Mouse (Mus musculus) forebrain, embryonic 10.5 days (tissue): ENCODE results near the gene Fgfr2. TPM values are rescaled to one million over a fixed set of nuclear protein-coding genes. Genes with fewer than 3 reads are reported as not detected.

Experiments used
- DNase-seq: peaks from one replicate; pipeline ENCODE4 v3.0.0-alpha.2; 2017; ENCODE audit warnings: low spot score; ENCODE audit errors: extremely low spot score
- H3K27ac ChIP-seq: fragments of 300-500 bp; sonication (generic); 2 replicates; pipeline ENCODE4 v1.5.1; 2016; ENCODE audit warnings: mild to moderate bottlenecking
- H3K27me3 ChIP-seq: fragments of 300-500 bp; sonication (generic); 2 replicates; pipeline ENCODE4 v1.6.1; 2016; ENCODE audit warnings: mild to moderate bottlenecking; ENCODE audit not compliant: poor library complexity, severe bottlenecking
- H3K36me3 ChIP-seq: fragments of 300-500 bp; sonication (generic); replicated peaks from 2 replicates; pipeline ENCODE4 v1.6.1; 2016; ENCODE audit warnings: mild to moderate bottlenecking, moderate library complexity
- H3K4me1 ChIP-seq: fragments of 300-500 bp; sonication (generic); 2 replicates; pipeline ENCODE4 v1.6.1; 2016
- H3K4me3 ChIP-seq: fragments of 300-500 bp; sonication (generic); 2 replicates; pipeline ENCODE4 v1.5.1; 2016; ENCODE audit warnings: mild to moderate bottlenecking, moderate library complexity
- H3K9me3 ChIP-seq: fragments of 300-500 bp; sonication (generic); 2 replicates; pipeline ENCODE4 v1.6.1; 2016; ENCODE audit warnings: mild to moderate bottlenecking, moderate library complexity
- WGBS: fragments of 180-500 bp; shearing (Covaris S2); methylation state at CpG from one replicate; pipeline ENCODE4 v1.1.7; 2016; 5-methylcytosine and 5-hydroxymethylcytosine counted together
- polyA plus RNA-seq: library from polyadenylated mRNA; unstranded; fragments of >200 nt; fragmentation: Nextera tagmentation; extraction: Ambion mirVana; gene quantifications from 2 replicates; pipeline ENCODE4 v1.2.1, GENCODE M21; 2016

Fgfr2 gene
- polyA plus RNA-seq, 1 experiment from 2014 or later, result 55.7 TPM

DNA sequence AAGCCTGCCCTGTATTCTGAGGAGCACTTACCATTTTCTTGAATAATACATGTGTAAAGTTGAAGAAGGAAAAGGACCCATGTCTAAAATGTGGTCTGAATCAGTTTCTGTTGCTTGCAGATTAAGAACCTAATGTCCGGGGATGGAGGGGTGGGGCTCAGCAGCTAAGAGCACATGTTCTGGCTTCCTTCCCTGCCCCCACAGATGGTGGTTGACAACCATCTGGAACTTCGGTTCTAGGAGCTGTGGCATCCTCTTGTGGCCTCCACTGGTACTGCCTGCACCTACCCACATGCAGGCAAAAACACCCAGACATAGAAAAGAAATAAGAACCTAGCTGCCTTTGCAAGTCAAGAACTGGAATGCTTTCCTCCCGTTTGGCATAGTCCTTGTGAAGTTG, 119.7 kb downstream of the Fgfr2 start:
- H3K4me1 ChIP-seq, result peaks cover 27% of the 10 kb centered on the region
- peaks cover 75% of the 10 kb centered on the region for H3K36me3 ChIP-seq
- 58% methylated on average over 3 of the region's 3 CpGs for WGBS
- no peak overlapping the region for H3K4me3 ChIP-seq
- H3K27ac ChIP-seq, result no peak overlapping the region
- H3K9me3 ChIP-seq, result no peaks in the 10 kb centered on the region
- H3K27me3 ChIP-seq, result no peaks in the 10 kb centered on the region
- no peak for DNase-seq

GRCm38 (mm10) chr7:133002271-133002670, 120.9 kb downstream of the Fgfr2 start:
- no peak overlapping the region for H3K27ac ChIP-seq
- peaks cover 22% of the 10 kb centered on the region for H3K4me1 ChIP-seq
- no peak overlapping the region for H3K4me3 ChIP-seq
- DNase-seq, result no peak
- peaks cover 77% of the 10 kb centered on the region for H3K36me3 ChIP-seq
- no peaks in the 10 kb centered on the region for H3K9me3 ChIP-seq
- H3K27me3 ChIP-seq, result no peaks in the 10 kb centered on the region
- WGBS, result 92% methylated on average over 6 of the region's 6 CpGs

DNA sequence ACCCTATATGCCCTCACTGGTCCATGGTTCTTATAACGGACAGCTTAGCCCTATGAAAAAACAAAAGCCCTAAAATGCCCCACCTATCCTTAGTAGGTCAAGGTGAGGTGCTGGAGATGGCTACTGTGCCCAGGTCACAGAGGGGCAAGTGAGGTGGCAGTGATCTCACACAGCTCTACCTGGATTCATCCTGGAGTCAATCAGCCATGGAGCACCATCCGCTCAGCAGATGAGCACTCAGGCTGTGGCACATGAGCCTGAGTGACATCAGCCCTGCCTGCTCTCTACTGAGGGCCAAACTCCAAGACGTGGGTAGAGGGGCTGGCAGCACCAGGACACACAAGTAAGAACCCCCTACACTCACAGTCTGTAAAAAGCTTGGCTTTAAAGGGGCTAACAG, 121.8 kb downstream of the Fgfr2 start:
- DNase-seq, result no peak
- H3K4me3 ChIP-seq, result no peak overlapping the region
- H3K36me3 ChIP-seq, result peaks cover 85% of the 10 kb centered on the region
- no peaks in the 10 kb centered on the region for H3K9me3 ChIP-seq
- no peak overlapping the region for H3K27ac ChIP-seq
- H3K4me1 ChIP-seq, result peaks cover 22% of the 10 kb centered on the region
- H3K27me3 ChIP-seq, result no peaks in the 10 kb centered on the region
- 95% methylated on average over 3 of the region's 3 CpGs for WGBS

- no peak overlapping the region for H3K27ac ChIP-seq
- 95% methylated on average over 11 of the region's 11 CpGs for WGBS
- DNase-seq, result no peak
- no peak overlapping the region for H3K4me3 ChIP-seq
- H3K27me3 ChIP-seq, result no peaks in the 10 kb centered on the region
- no peaks in the 10 kb centered on the region for H3K9me3 ChIP-seq
- peaks cover 94% of the 10 kb centered on the region for H3K36me3 ChIP-seq
- 0 out of 2 replicates have a peak, but pooled peaks cover 5% of the 10 kb centered on the region for H3K4me1 ChIP-seq
Observed at GRCm38 (mm10) chr7:132999061-132999460, 124.1 kb downstream of the Fgfr2 start.

DNA sequence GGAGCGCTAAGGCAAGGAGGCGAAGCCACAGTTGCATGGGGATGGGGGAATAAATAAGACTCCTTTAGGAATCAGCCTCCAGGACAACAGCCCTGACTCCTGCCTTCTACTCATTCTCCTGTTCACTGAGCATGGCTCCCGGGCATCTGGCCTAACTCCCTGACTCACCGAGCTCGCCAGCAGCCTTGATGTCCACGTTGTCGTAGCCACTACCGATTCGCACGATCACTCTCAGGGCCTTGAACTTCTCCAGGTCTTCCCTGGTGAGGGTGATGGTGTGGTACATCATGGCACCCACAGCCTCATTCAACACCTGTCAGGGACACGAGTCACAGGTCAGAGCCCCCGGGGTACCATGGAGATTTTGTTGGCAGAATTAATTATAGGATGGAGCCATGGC, 124.5 kb downstream of the Fgfr2 start:
- no peaks in the 10 kb centered on the region for H3K27me3 ChIP-seq
- no peak for DNase-seq
- 97% methylated on average over 12 of the region's 12 CpGs for WGBS
- H3K4me1 ChIP-seq, result 0 out of 2 replicates have a peak, but pooled peaks cover 1% of the 10 kb centered on the region
- H3K36me3 ChIP-seq, result peaks cover 98% of the 10 kb centered on the region
- H3K9me3 ChIP-seq, result no peaks in the 10 kb centered on the region
- H3K27ac ChIP-seq, result no peak overlapping the region
- no peak overlapping the region for H3K4me3 ChIP-seq

DNA sequence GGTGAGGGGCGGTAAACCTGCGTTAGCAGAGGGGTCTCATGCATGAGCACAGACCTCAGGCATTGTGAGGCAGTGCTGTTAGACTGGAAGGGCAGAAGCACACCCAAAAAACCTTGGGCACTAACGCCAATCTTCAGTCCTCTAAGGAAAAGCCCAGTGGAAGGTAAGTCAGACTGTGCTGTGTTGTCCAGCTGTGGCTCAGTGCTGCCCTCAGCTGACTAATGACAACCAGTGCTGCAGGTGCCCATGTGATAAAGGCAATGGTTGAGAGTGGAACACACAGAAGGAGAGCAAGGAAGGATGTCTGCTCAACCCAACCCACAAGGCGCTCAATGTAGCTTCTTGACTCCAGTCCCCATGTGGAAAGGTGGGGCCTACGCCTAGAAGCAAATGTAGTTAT, 126.8 kb downstream of the Fgfr2 start:
- H3K9me3 ChIP-seq, result no peaks in the 10 kb centered on the region
- WGBS, result 88% methylated on average over 5 of the region's 5 CpGs
- H3K27ac ChIP-seq, result no peak overlapping the region
- H3K27me3 ChIP-seq, result no peaks in the 10 kb centered on the region
- H3K4me3 ChIP-seq, result no peak overlapping the region
- no peaks in the 10 kb centered on the region for H3K4me1 ChIP-seq
- peaks cover 100% of the 10 kb centered on the region for H3K36me3 ChIP-seq
- DNase-seq, result no peak

- Histone ChIP-seq H3K27ac (no peak overlapping the region), H3K36me3 (peaks cover 100% of the 10 kb centered on the region), H3K4me1 (no peaks in the 10 kb centered on the region), H3K27me3 (no peaks in the 10 kb centered on the region), H3K9me3 (no peaks in the 10 kb centered on the region), H3K4me3 (no peak overlapping the region)
- DNase-seq, result peak; percentile 9
- WGBS, result 87% methylated on average over 6 of the region's 6 CpGs
Observed at GRCm38 (mm10) chr7:132994628-132995191, 128.4 kb downstream of the Fgfr2 start.

DNA sequence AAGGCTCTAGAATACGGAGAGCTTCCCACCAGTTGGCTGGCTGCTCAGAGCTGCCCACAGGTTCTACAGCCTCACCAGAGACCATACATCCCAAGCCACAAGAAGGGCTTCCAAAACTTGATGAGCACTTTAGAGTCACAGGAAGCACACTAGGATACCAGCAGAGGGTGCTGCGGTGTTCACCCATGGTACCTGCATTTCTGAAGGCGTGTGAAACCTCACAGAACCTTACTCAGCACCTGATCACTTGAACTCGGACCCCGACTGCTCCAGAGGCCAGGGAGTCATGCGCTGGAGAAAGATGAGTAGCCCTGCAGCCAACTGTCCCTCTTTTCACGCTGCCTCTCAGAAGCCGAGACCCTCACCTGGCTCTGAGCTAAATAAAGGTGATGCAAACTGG, 129.0 kb downstream of the Fgfr2 start:
- WGBS, result 89% methylated on average over 8 of the region's 8 CpGs
- Histone ChIP-seq H3K4me3 (no peak overlapping the region), H3K27ac (no peak overlapping the region), H3K27me3 (no peaks in the 10 kb centered on the region), H3K9me3 (no peaks in the 10 kb centered on the region), H3K4me1 (no peaks in the 10 kb centered on the region), H3K36me3 (peaks cover 100% of the 10 kb centered on the region)
- peak; percentile 11 for DNase-seq

DNA sequence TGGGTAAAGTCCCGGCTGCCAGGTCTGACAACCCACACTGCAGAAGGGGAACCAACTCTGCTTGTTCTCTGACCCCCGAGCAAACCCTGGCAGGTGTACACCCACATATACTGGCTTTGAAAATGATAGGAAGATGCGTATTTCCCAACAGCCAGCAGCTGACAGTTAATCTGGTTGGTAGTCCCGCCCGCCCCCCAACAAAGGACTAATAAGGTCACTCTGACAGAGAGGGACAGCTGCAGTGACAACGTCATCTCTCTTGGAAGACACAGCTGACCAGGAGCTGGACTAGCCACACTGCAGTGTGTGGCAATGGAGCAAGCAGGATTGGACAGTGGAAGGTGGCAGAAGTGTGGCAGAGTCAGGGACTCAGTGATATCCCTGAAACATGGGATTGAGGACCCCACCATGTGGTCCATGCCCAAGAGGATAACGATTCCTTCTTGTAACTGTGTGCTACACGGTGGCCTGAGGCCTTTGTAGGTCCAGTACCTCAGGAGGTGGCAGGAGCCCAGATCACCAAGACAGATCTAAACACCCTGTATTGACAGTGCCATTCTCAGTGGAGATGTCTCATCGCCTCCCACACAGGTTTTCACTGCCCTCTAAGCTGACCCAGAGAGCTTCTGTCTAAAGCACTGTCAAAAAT, 130.1 kb downstream of the Fgfr2 start:
- 87% methylated on average over 9 of the region's 9 CpGs for WGBS
- H3K36me3 ChIP-seq, result peaks cover 100% of the 10 kb centered on the region
- peak; percentile 10 for DNase-seq

GRCm38 (mm10) chr7:132991240-132991900, 131.8 kb downstream of the Fgfr2 start:
- Histone ChIP-seq H3K27me3 (no peaks in the 10 kb centered on the region), H3K4me1 (no peaks in the 10 kb centered on the region), H3K27ac (no peak overlapping the region), H3K4me3 (no peak overlapping the region), H3K36me3 (peaks cover 93% of the 10 kb centered on the region), H3K9me3 (no peaks in the 10 kb centered on the region)
- DNase-seq, result no peak
- 94% methylated on average over 14 of the region's 14 CpGs for WGBS

More for the DNA sequence above, 130.1 kb downstream of the Fgfr2 start:
- Histone ChIP-seq H3K27me3 (no peaks in the 10 kb centered on the region), H3K9me3 (no peaks in the 10 kb centered on the region), H3K4me1 (no peaks in the 10 kb centered on the region), H3K27ac (no peak overlapping the region), H3K4me3 (no peak overlapping the region)

DNA sequence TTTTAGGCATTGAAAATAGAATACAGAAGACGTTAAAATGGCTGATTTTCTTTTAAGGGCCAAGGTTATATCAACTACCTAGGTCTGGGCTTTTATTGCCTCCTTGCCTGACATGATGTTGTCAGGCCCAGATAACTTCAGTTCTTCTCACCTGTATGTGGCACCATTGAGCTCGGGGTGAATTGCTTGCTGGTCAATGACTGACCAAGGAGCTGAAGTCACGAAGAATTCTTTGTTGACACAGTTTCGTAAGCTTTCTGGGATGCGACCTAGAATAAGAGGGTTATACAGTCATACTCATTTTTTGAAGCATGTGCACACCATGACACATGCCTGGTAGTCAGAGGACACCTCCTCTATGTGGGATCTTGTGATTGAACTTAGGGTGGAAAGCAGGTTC, 133.3 kb downstream of the Fgfr2 start:
- no peaks in the 10 kb centered on the region for H3K27me3 ChIP-seq
- no peak overlapping the region for H3K4me3 ChIP-seq
- H3K27ac ChIP-seq, result no peak overlapping the region
- DNase-seq, result no peak
- H3K9me3 ChIP-seq, result no peaks in the 10 kb centered on the region
- no peaks in the 10 kb centered on the region for H3K4me1 ChIP-seq
- WGBS, result 90% methylated on average over 5 of the region's 5 CpGs
- H3K36me3 ChIP-seq, result peaks cover 93% of the 10 kb centered on the region

- Histone ChIP-seq H3K27me3 (no peaks in the 10 kb centered on the region), H3K27ac (no peak overlapping the region), H3K4me3 (no peak overlapping the region), H3K9me3 (no peaks in the 10 kb centered on the region), H3K36me3 (peaks cover 85% of the 10 kb centered on the region), H3K4me1 (peaks cover 12% of the 10 kb centered on the region)
- no peak for DNase-seq
- WGBS, result 72% methylated on average over 3 of the region's 3 CpGs
Observed at GRCm38 (mm10) chr7:132982639-132983038, 140.5 kb downstream of the Fgfr2 start.

- DNase-seq, result no peak
- peaks cover 79% of the 10 kb centered on the region for H3K36me3 ChIP-seq
- H3K4me1 ChIP-seq, result peaks cover 12% of the 10 kb centered on the region
- H3K4me3 ChIP-seq, result no peak overlapping the region
- H3K27ac ChIP-seq, result no peak overlapping the region
- no peaks in the 10 kb centered on the region for H3K9me3 ChIP-seq
- no peaks in the 10 kb centered on the region for H3K27me3 ChIP-seq
- 93% methylated on average over 2 of the region's 2 CpGs for WGBS
Observed at GRCm38 (mm10) chr7:132977981-132978380, 145.2 kb downstream of the Fgfr2 start.
